24 mouse cellular contexts compared by ENCODE assay signal in genomic region chr16:74548374-74548773, GRCm38 (mm10).
DNase-seq lines count a peak whose midpoint lies in the region; ATAC-seq lines count a peak whose summit lies in the region.
"Had no signal": no experiment of that assay in that cellular context is flagged by ENCODE, and none has a peak within 500 bp of the region (broad histone marks: within the 10 kb centered on the region; RNA-seq: fewer than 3 reads in every experiment).

No protein-coding gene starts in this region.

- no peak overlapping the region for H3K9ac ChIP-seq in embryonic facial prominence, embryonic 14.5 days (ENCODE audit: low read depth, low read length)
- no peak overlapping the region for H3K9ac ChIP-seq in forebrain, embryonic 14.5 days (ENCODE audit: low read length)
- H3K9ac ChIP-seq in forebrain, embryonic 13.5 days, result no peak overlapping the region
- H3K9ac ChIP-seq: embryonic facial prominence, embryonic 12.5 days; heart, embryonic 13.5 days; hindbrain, embryonic 15.5 days; intestine, embryonic 15.5 days had no signal

- H3K4me3 ChIP-seq in embryonic facial prominence, embryonic 14.5 days (ENCODE audit: low read depth, low read length), result no peak overlapping the region
- H3K4me3 ChIP-seq in embryonic facial prominence, embryonic 10.5 days, result no peak overlapping the region
- H3K4me3 ChIP-seq in forebrain, embryonic 14.5 days (ENCODE audit: low read depth, low read length), result no peak overlapping the region
- no peak overlapping the region for H3K4me3 ChIP-seq in forebrain, embryonic 13.5 days
- H3K4me3 ChIP-seq: embryonic facial prominence, embryonic 12.5 days; erythroblast, embryonic 14.5 days; heart, adult 2 months; heart, embryonic 10.5 days; heart, embryonic 13.5 days; hindbrain, embryonic 15.5 days; intestine, embryonic 15.5 days had no signal

- H3K4me1 ChIP-seq in embryonic facial prominence, embryonic 14.5 days (ENCODE audit: control insufficient read depth, insufficient read depth, low read length), result no peaks in the 10 kb centered on the region
- 0 out of 2 replicates have a peak, but pooled peaks cover 3% of the 10 kb centered on the region for H3K4me1 ChIP-seq in embryonic facial prominence, embryonic 10.5 days
- H3K4me1 ChIP-seq in forebrain, embryonic 14.5 days (ENCODE audit: control insufficient read depth, insufficient read depth, low read length), result no peaks in the 10 kb centered on the region
- H3K4me1 ChIP-seq in forebrain, embryonic 13.5 days, result peaks cover 8% of the 10 kb centered on the region; the same call in 1 of the 2 replicates
- H3K4me1 ChIP-seq: embryonic facial prominence, embryonic 12.5 days; heart, embryonic 10.5 days; heart, embryonic 13.5 days; hindbrain, embryonic 15.5 days; intestine, embryonic 15.5 days had no signal

- H3K27ac ChIP-seq in embryonic facial prominence, embryonic 14.5 days (replicated peaks; ENCODE audit: low read depth, low read length), result no peak overlapping the region
- H3K27ac ChIP-seq in embryonic facial prominence, embryonic 10.5 days (replicated peaks), result no peak overlapping the region
- no peak overlapping the region for H3K27ac ChIP-seq in forebrain, embryonic 14.5 days (ENCODE audit: low read depth, low read length)
- no peak overlapping the region for H3K27ac ChIP-seq in forebrain, embryonic 13.5 days
- H3K27ac ChIP-seq: embryonic facial prominence, embryonic 12.5 days; heart, adult 2 months; heart, embryonic 10.5 days; heart, embryonic 13.5 days; hindbrain, embryonic 15.5 days; intestine, embryonic 15.5 days had no signal

- peak; percentile 70; the same call in 1 of the 2 replicates for ATAC-seq in embryonic facial prominence, embryonic 14.5 days (ENCODE audit: low read depth)
- ATAC-seq in forebrain, embryonic 14.5 days, result peak; percentile 12; the same call in 1 of the 2 replicates
- ATAC-seq in forebrain, embryonic 13.5 days, result no peak
- ATAC-seq: activated CD4-positive, CD25-positive, alpha-beta regulatory T cell, adult 4 months; intestine, embryonic 15.5 days had no signal

- no peaks in the 10 kb centered on the region for H3K36me3 ChIP-seq in embryonic facial prominence, embryonic 14.5 days (ENCODE audit: control insufficient read depth, insufficient read depth, low read length)
- H3K36me3 ChIP-seq in embryonic facial prominence, embryonic 10.5 days (replicated peaks), result no peaks in the 10 kb centered on the region
- H3K36me3 ChIP-seq in forebrain, embryonic 14.5 days (ENCODE audit: control insufficient read depth, insufficient read depth, low read length), result no peaks in the 10 kb centered on the region
- H3K36me3 ChIP-seq in forebrain, embryonic 13.5 days (ENCODE audit: poor library complexity, severe bottlenecking), result no peaks in the 10 kb centered on the region
- H3K36me3 ChIP-seq: embryonic facial prominence, embryonic 12.5 days; heart, embryonic 10.5 days; heart, embryonic 13.5 days; hindbrain, embryonic 15.5 days; intestine, embryonic 15.5 days had no signal

- no peak for DNase-seq in embryonic facial prominence, embryonic 14.5 days (ENCODE audit: low spot score)
- DNase-seq in embryonic facial prominence, embryonic 10.5 days (ENCODE audit: low spot score), result no peak
- peak; percentile 32 for DNase-seq in forebrain, embryonic 14.5 days (ENCODE audit: low spot score)
- peak; percentile 4 for DNase-seq in kidney, adult 9 months
- no peak for DNase-seq in kidney, postnatal 14 days
- peak; percentile 30 for DNase-seq in retina, postnatal 1 day
- no peak for DNase-seq in retina, embryonic 14.5 days (ENCODE audit: low spot score)
- DNase-seq: adrenal gland, adult 8-10 months; adrenal gland, postnatal 25 days; cerebellum, adult 18-20 months; cerebellum, adult 9-10 months; cerebellum, postnatal 14 days; gastrocnemius, postnatal 25 days; heart, adult 2 months; heart, postnatal 14 days; heart, postnatal 4 days had no signal

- 64% methylated on average over 5 of the region's 5 CpGs for WGBS in embryonic facial prominence, embryonic 14.5 days
- 73% methylated on average over 5 of the region's 5 CpGs for WGBS in embryonic facial prominence, embryonic 10.5 days
- WGBS in forebrain, embryonic 14.5 days, result 28% methylated on average over 5 of the region's 5 CpGs
- WGBS in forebrain, embryonic 13.5 days, result 41% methylated on average over 5 of the region's 5 CpGs

- H3K9me3 ChIP-seq in embryonic facial prominence, embryonic 14.5 days (ENCODE audit: control insufficient read depth, low read length), result no peaks in the 10 kb centered on the region
- no peaks in the 10 kb centered on the region for H3K9me3 ChIP-seq in embryonic facial prominence, embryonic 10.5 days
- no peaks in the 10 kb centered on the region for H3K9me3 ChIP-seq in forebrain, embryonic 14.5 days (replicated peaks; ENCODE audit: control insufficient read depth, low read length)
- no peaks in the 10 kb centered on the region for H3K9me3 ChIP-seq in forebrain, embryonic 13.5 days (replicated peaks)
- H3K9me3 ChIP-seq: embryonic facial prominence, embryonic 12.5 days; heart, embryonic 10.5 days; heart, embryonic 13.5 days; hindbrain, embryonic 15.5 days; intestine, embryonic 15.5 days had no signal

- H3K27me3 ChIP-seq in embryonic facial prominence, embryonic 14.5 days (replicated peaks; ENCODE audit: control insufficient read depth, insufficient read depth, low read length), result no peaks in the 10 kb centered on the region
- no peaks in the 10 kb centered on the region for H3K27me3 ChIP-seq in embryonic facial prominence, embryonic 10.5 days (replicated peaks; ENCODE audit: low read depth, poor library complexity, severe bottlenecking)
- no peaks in the 10 kb centered on the region for H3K27me3 ChIP-seq in forebrain, embryonic 14.5 days (replicated peaks; ENCODE audit: control insufficient read depth, insufficient read depth, low read length)
- H3K27me3 ChIP-seq in forebrain, embryonic 13.5 days, result no peaks in the 10 kb centered on the region
- H3K27me3 ChIP-seq: embryonic facial prominence, embryonic 12.5 days; heart, embryonic 13.5 days; hindbrain, embryonic 15.5 days; intestine, embryonic 15.5 days had no signal

- no peak overlapping the region for H3K4me2 ChIP-seq in embryonic facial prominence, embryonic 14.5 days (ENCODE audit: low read depth, low read length)
- no peak overlapping the region for H3K4me2 ChIP-seq in forebrain, embryonic 14.5 days (ENCODE audit: low read length)
- H3K4me2 ChIP-seq in forebrain, embryonic 13.5 days, result no peak overlapping the region
- H3K4me2 ChIP-seq: embryonic facial prominence, embryonic 12.5 days; heart, embryonic 13.5 days; hindbrain, embryonic 15.5 days; intestine, embryonic 15.5 days had no signal

Comparison
In these comparisons a context has a peak if more than half of its experiments do, and no peak if none do; other contexts are left out.
1. DNase-seq: peak in forebrain, embryonic 14.5 days (single experiment), kidney, adult 9 months (single experiment) and retina, postnatal 1 day (single experiment); none in embryonic facial prominence, embryonic 14.5 days (single experiment), embryonic facial prominence, embryonic 10.5 days (single experiment), kidney, postnatal 14 days (single experiment) and retina, embryonic 14.5 days (single experiment).